Mouse (Mus musculus) E14TG2a.4 (cell line): ENCODE results near the gene Rnf213.
A peak's percentile ranks its signal among the peaks of the same experiment; 100 is the strongest.
"Not testable (repeated sequence)": the region's sequence is repeated elsewhere in the genome, so short reads cannot be mapped to it uniquely, and the experiment has no call there.

Source experiments
- H3K27me3 ChIP-seq: 2 replicates; pipeline ENCODE4 v1.6.1; 2014; ENCODE audit warnings: low read length, control low read depth; ENCODE audit not compliant: insufficient read depth
- H3K36me3 ChIP-seq: 2 replicates; pipeline ENCODE4 v1.6.1; 2014; ENCODE audit warnings: low read length, control low read depth; ENCODE audit not compliant: insufficient read depth
- H3K4me1 ChIP-seq: replicated peaks from 2 replicates; pipeline ENCODE4 v1.6.1; 2014; ENCODE audit warnings: low read depth, low read length, control low read depth
- H3K4me3 ChIP-seq: replicated peaks from 2 replicates; pipeline ENCODE4 v1.5.1; 2014; ENCODE audit warnings: mild to moderate bottlenecking, low read length
- H3K9me3 ChIP-seq: 2 replicates; pipeline ENCODE4 v1.6.1; 2014; ENCODE audit warnings: low read length, control low read depth
- CTCF ChIP-seq: conservative IDR thresholded peaks from 2 replicates; pipeline ENCODE4 v1.5.1; 2014; ENCODE audit warnings: low read length
- NANOG ChIP-seq: IDR thresholded peaks from 2 replicates; pipeline ENCODE4 v1.6.1; 2014; ENCODE audit warnings: borderline replicate concordance, low read length, mixed read lengths
- POU5F1 ChIP-seq: IDR thresholded peaks from 2 replicates; pipeline ENCODE4 v1.6.1; 2014; ENCODE audit warnings: low read length, borderline replicate concordance

Gene Rnf213

GRCm38 (mm10) chr11:119384904-119385303, 8.0 kb upstream of the Rnf213 start:
- no peak for TF ChIP-seq CTCF
- no peak for TF ChIP-seq POU5F1
- no peak for TF ChIP-seq NANOG
- peaks cover 25% of the 10 kb centered on the region for H3K27me3 ChIP-seq
- no peak overlapping the region for H3K4me3 ChIP-seq
- H3K36me3 ChIP-seq, result no peaks in the 10 kb centered on the region; the same call in 1 of the 2 replicates
- H3K9me3 ChIP-seq, result no peaks in the 10 kb centered on the region
- H3K4me1 ChIP-seq, result peaks cover 64% of the 10 kb centered on the region

GRCm38 (mm10) chr11:119386306-119386705, 6.6 kb upstream of the Rnf213 start:
- TF ChIP-seq POU5F1 (no peak), NANOG (no peak), CTCF (no peak)
- Histone ChIP-seq H3K27me3 (peaks cover 39% of the 10 kb centered on the region), H3K4me3 (no peak overlapping the region), H3K9me3 (no peaks in the 10 kb centered on the region), H3K4me1 (peaks cover 68% of the 10 kb centered on the region), H3K36me3 (no peaks in the 10 kb centered on the region)

GRCm38 (mm10) chr11:119387273-119387672, 5.6 kb upstream of the Rnf213 start:
- not testable (repeated sequence) for H3K9me3 ChIP-seq, H3K36me3 ChIP-seq, H3K4me3 ChIP-seq
- H3K4me1 ChIP-seq, result peaks cover 68% of the 10 kb centered on the region
- peaks cover 45% of the 10 kb centered on the region for H3K27me3 ChIP-seq

GRCm38 (mm10) chr11:119389851-119390270, 3.0 kb upstream of the Rnf213 start:
- no peaks in the 10 kb centered on the region for H3K36me3 ChIP-seq
- H3K4me3 ChIP-seq, result peak overlapping the region; percentile 78
- peaks cover 86% of the 10 kb centered on the region for H3K4me1 ChIP-seq
- no peaks in the 10 kb centered on the region for H3K9me3 ChIP-seq
- H3K27me3 ChIP-seq, result peaks cover 68% of the 10 kb centered on the region
- TF ChIP-seq POU5F1 (no peak), NANOG (no peak), CTCF (no peak)

GRCm38 (mm10) chr11:119390271-119391231, 2.3 kb upstream of the Rnf213 start:
- Histone ChIP-seq H3K27me3 (peaks cover 70% of the 10 kb centered on the region), H3K9me3 (no peaks in the 10 kb centered on the region), H3K4me1 (peaks cover 90% of the 10 kb centered on the region), H3K4me3 (peak overlapping the region; percentile 78), H3K36me3 (no peaks in the 10 kb centered on the region)
- TF ChIP-seq POU5F1, result no peak
- TF ChIP-seq CTCF, result no peak
- no peak for TF ChIP-seq NANOG

- TF ChIP-seq CTCF (no peak), NANOG (no peak), POU5F1 (no peak)
- Histone ChIP-seq H3K27me3 (peaks cover 70% of the 10 kb centered on the region), H3K4me1 (peaks cover 93% of the 10 kb centered on the region), H3K9me3 (no peaks in the 10 kb centered on the region), H3K4me3 (peak overlapping the region; percentile 78), H3K36me3 (no peaks in the 10 kb centered on the region)
Measured at GRCm38 (mm10) chr11:119391386-119392000, 1.4 kb upstream of the Rnf213 start.

GRCm38 (mm10) chr11:119392001-119392614, 792 bp upstream of the Rnf213 start:
- TF ChIP-seq NANOG (no peak), CTCF (no peak), POU5F1 (no peak)
- peaks cover 95% of the 10 kb centered on the region for H3K4me1 ChIP-seq
- peaks cover 70% of the 10 kb centered on the region for H3K27me3 ChIP-seq
- H3K36me3 ChIP-seq, result no peaks in the 10 kb centered on the region
- no peaks in the 10 kb centered on the region for H3K9me3 ChIP-seq
- H3K4me3 ChIP-seq, result peak overlapping the region; percentile 78

- Histone ChIP-seq H3K36me3 (peaks cover 4% of the 10 kb centered on the region; the same call in 1 of the 2 replicates), H3K4me1 (peaks cover 91% of the 10 kb centered on the region), H3K9me3 (no peaks in the 10 kb centered on the region), H3K4me3 (peak overlapping the region; percentile 69), H3K27me3 (peaks cover 60% of the 10 kb centered on the region)
- TF ChIP-seq NANOG (no peak), CTCF (no peak), POU5F1 (no peak)
Measured at GRCm38 (mm10) chr11:119393483-119393804, 544 bp downstream of the Rnf213 start.
